Mouse (Mus musculus): ENCODE results near the gene Mvb12b.

Gene Mvb12b

GRCm38 (mm10) chr2:33812980-33813379, 74.8 kb downstream of the Mvb12b start:
- no peak for DNase-seq (ENCODE audit: low read depth)

- DNase-seq (ENCODE audit: low read depth) = no peak
Observed at GRCm38 (mm10) chr2:33811349-33811890, 76.3 kb downstream of the Mvb12b start.

- no peak for DNase-seq (ENCODE audit: low read depth)
Observed at GRCm38 (mm10) chr2:33809081-33809480, 78.7 kb downstream of the Mvb12b start.

GRCm38 (mm10) chr2:33808032-33808431, 79.7 kb downstream of the Mvb12b start:
- DNase-seq (ENCODE audit: low read depth) = no peak

- no peak for DNase-seq (ENCODE audit: low read depth)
Observed at GRCm38 (mm10) chr2:33805640-33806039, 82.1 kb downstream of the Mvb12b start.

GRCm38 (mm10) chr2:33803717-33804214, 84.0 kb downstream of the Mvb12b start:
- DNase-seq (ENCODE audit: low read depth) = no peak

GRCm38 (mm10) chr2:33803083-33803615, 84.6 kb downstream of the Mvb12b start:
- no peak for DNase-seq (ENCODE audit: low read depth)

- DNase-seq (ENCODE audit: low read depth) = no peak
Observed at GRCm38 (mm10) chr2:33801760-33802159, 86.0 kb downstream of the Mvb12b start.

- DNase-seq (ENCODE audit: low read depth) = no peak
Observed at GRCm38 (mm10) chr2:33801336-33801735, 86.4 kb downstream of the Mvb12b start.

- no peak for DNase-seq (ENCODE audit: low read depth)
Observed at GRCm38 (mm10) chr2:33800221-33800620, 87.5 kb downstream of the Mvb12b start.

GRCm38 (mm10) chr2:33795716-33796472, 91.9 kb downstream of the Mvb12b start:
- DNase-seq (ENCODE audit: low read depth) = no peak

GRCm38 (mm10) chr2:33795001-33795580, 92.7 kb downstream of the Mvb12b start:
- no peak for DNase-seq (ENCODE audit: low read depth)

- no peak for DNase-seq (ENCODE audit: low read depth)
Observed at GRCm38 (mm10) chr2:33794483-33794882, 93.3 kb downstream of the Mvb12b start.

- no peak for DNase-seq (ENCODE audit: low read depth)
Observed at GRCm38 (mm10) chr2:33790301-33790700, 97.4 kb downstream of the Mvb12b start.

GRCm38 (mm10) chr2:33789732-33790131, 98.0 kb downstream of the Mvb12b start:
- no peak for DNase-seq (ENCODE audit: low read depth)

- DNase-seq (ENCODE audit: low read depth) = no peak
Observed at GRCm38 (mm10) chr2:33789279-33789678, 98.5 kb downstream of the Mvb12b start.

GRCm38 (mm10) chr2:33788851-33789250, 98.9 kb downstream of the Mvb12b start:
- DNase-seq (ENCODE audit: low read depth) = no peak

- no peak for DNase-seq (ENCODE audit: low read depth)
Observed at GRCm38 (mm10) chr2:33788131-33788530, 99.6 kb downstream of the Mvb12b start.

- no peak for DNase-seq (ENCODE audit: low read depth)
Observed at GRCm38 (mm10) chr2:33786064-33786463, 101.7 kb downstream of the Mvb12b start.

GRCm38 (mm10) chr2:33785596-33785995, 102.2 kb downstream of the Mvb12b start:
- DNase-seq (ENCODE audit: low read depth) = no peak

GRCm38 (mm10) chr2:33784721-33785120, 103.0 kb downstream of the Mvb12b start:
- DNase-seq (ENCODE audit: low read depth) = no peak

- DNase-seq (ENCODE audit: low read depth) = no peak
Observed at GRCm38 (mm10) chr2:33783419-33783818, 104.3 kb downstream of the Mvb12b start.
